Mouse (Mus musculus) stomach, postnatal 0 days (tissue): ENCODE results near the gene Clcn2.

Experiments
- CTCF ChIP-seq: IDR thresholded peaks from 2 replicates; pipeline ENCODE4 v1.5.1; 2016; ENCODE audit warnings: antibody characterized with exemption, low read depth, mild to moderate bottlenecking, moderate library complexity
- EP300 ChIP-seq: optimal IDR thresholded peaks from 2 replicates; pipeline ENCODE3; 2016; ENCODE audit warnings: antibody characterized with exemption

GRCm38 (mm10) chr16:20715976-20716840 lies 1.3 kb downstream of the Clcn2 start:
- TF ChIP-seq CTCF (peak; percentile 62), EP300 (peak; percentile 25)
